Mouse (Mus musculus): Measurements from ENCODE around the gene Mamdc4.

The Mamdc4 gene

GRCm38 (mm10) chr2:25574579-25575431 is at the start of gene Mamdc4, which contains the start of gene Phpt1:
Gene Mamdc4 (minus strand): TSS chr2:25574845.
Gene Phpt1 (minus strand): TSS chr2:25575224.
- DNase-seq = peak; percentile 94

- DNase-seq = peak; percentile 91
Observed at GRCm38 (mm10) chr2:25621229-25622200, 46.9 kb upstream of the Mamdc4 start, which contains the start of gene Tmem141. Gene Tmem141 (minus strand): TSS chr2:25622005.

GRCm38 (mm10) chr2:25620852-25621228 is 46.2 kb upstream of the Mamdc4 start:
- no peak for DNase-seq

- DNase-seq = no peak
Observed at GRCm38 (mm10) chr2:25620386-25620785, 45.7 kb upstream of the Mamdc4 start.

GRCm38 (mm10) chr2:25617578-25617977 is 42.9 kb upstream of the Mamdc4 start, which contains the start of gene Ccdc183:
Gene Ccdc183 (minus strand): TSS chr2:25617678.
- no peak for DNase-seq

GRCm38 (mm10) chr2:25616398-25616797 is 41.8 kb upstream of the Mamdc4 start:
- no peak for DNase-seq

- DNase-seq = no peak
Observed at GRCm38 (mm10) chr2:25608671-25609070, 34.0 kb upstream of the Mamdc4 start.

- DNase-seq = peak; percentile 88
Observed at GRCm38 (mm10) chr2:25607761-25608622, 33.3 kb upstream of the Mamdc4 start, which contains the start of gene Rabl6. Gene Rabl6 (minus strand): TSS chr2:25608521.

GRCm38 (mm10) chr2:25602526-25602925 is 27.9 kb upstream of the Mamdc4 start:
- no peak for DNase-seq

GRCm38 (mm10) chr2:25600037-25600436 is 25.4 kb upstream of the Mamdc4 start:
- no peak for DNase-seq

- DNase-seq = no peak
Observed at GRCm38 (mm10) chr2:25598749-25599148, 24.1 kb upstream of the Mamdc4 start.

GRCm38 (mm10) chr2:25596765-25597510 is 22.3 kb upstream of the Mamdc4 start:
- DNase-seq = no peak

- peak; percentile 37 for DNase-seq
Observed at GRCm38 (mm10) chr2:25591863-25592262, 17.2 kb upstream of the Mamdc4 start.

GRCm38 (mm10) chr2:25588227-25588907 is 13.7 kb upstream of the Mamdc4 start:
- DNase-seq = no peak

- no peak for DNase-seq
Observed at GRCm38 (mm10) chr2:25587290-25587689, 12.6 kb upstream of the Mamdc4 start.

- DNase-seq = peak; percentile 33
Observed at GRCm38 (mm10) chr2:25585601-25586000, 11.0 kb upstream of the Mamdc4 start.

GRCm38 (mm10) chr2:25584856-25585255 is 10.2 kb upstream of the Mamdc4 start:
- no peak for DNase-seq

GRCm38 (mm10) chr2:25584152-25584551 is 9.5 kb upstream of the Mamdc4 start:
- peak; percentile 53 for DNase-seq

GRCm38 (mm10) chr2:25583571-25583970 is 8.9 kb upstream of the Mamdc4 start:
- peak; percentile 33 for DNase-seq

- peak; percentile 43 for DNase-seq
Observed at GRCm38 (mm10) chr2:25583120-25583481, 8.5 kb upstream of the Mamdc4 start.
